Mouse (Mus musculus): ENCODE data around the gene Atpif1.

Gene Atpif1

DNA sequence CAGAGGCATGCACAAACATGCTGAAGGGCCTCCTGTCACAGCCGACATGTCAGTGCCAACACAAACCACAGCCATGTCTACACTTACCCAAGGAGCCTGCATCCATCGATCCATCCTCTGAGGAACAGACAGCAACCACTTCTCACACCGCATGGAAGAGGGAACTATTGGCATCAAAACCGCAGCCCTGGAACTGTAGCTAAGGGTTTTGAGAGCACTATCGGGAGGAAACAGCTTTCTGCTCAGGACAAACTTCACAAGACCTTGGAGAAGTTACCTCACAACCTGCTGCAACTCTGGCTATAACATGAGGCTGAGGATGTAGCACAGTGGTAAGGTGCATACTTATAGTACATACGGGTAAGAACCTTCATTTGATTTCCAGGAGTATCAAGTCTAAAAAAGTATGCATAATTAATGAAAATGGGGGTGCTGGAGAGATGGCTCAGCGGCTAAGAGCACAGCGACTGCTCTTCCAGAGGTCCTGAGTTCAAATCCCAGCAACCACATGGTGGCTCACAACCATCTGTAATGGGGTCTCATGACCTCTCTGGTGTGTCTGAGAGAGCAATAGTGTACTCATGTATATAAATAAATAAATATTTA lies 5.4 kb downstream of the Atpif1 start:
- DNase-seq (ENCODE audit: low read depth, low spot score): no peak

DNA sequence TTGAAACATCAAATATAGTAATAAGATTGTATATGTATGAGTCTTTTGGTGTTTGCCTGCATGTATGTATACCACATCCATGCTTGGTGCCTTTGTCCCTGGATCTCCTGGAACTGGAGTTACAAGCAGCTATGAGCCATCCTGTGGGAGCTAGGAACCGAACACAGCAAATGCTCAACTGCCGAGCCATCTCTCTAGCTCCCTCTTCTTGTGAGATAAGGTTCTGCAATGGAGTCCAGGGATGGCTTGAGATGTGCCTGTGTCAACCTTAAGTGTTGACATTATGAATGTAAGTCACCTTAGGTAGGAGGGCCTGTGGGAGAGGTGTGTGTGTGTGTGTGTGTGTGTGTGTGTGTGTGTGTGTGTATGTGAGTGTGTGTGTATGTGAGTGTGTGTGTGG lies 6.8 kb downstream of the Atpif1 start:
- no peak for DNase-seq (ENCODE audit: low read depth, low spot score)

DNA sequence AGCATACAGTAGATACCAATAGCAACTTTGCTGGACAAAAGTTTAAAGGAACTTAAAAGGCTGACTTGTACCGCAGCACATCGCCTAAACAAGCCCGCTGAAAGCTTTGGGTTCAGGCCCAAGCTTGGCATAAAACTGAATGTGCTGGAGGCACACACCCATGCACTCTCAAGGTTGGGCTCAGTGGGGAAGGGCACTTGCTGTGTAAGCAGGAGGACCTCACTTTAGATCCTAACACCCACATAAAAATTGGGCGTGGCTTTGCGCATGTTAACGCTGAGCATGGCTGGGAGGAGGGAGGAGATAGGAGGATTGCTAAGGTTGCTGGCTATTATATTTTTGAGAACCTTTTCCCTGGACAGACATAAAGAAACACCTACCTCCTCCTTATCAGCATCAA lies 8.7 kb downstream of the Atpif1 start:
- DNase-seq (ENCODE audit: low read depth, low spot score): no peak

DNA sequence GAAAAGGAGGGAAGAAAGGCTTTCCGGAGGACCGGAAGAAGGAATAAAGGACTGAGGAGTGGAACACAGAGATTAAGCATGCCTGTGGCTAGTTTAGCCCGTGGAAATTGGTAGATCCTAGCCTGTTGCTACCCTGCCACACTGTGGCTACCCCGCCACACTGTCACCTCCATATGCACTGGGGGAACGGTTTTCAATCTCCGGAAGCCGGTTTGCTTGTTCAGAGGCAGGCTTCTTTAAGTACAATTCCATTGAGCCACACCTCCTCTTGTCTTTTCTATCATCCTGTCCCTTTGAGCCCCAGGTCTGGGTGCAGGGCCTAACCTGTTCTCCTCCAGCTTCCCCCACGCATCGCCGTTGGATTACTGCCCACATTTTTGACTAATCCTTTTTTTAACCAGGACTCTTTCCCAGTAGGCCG lies 9.1 kb downstream of the Atpif1 start:
- DNase-seq (ENCODE audit: low read depth, low spot score): no peak

DNA sequence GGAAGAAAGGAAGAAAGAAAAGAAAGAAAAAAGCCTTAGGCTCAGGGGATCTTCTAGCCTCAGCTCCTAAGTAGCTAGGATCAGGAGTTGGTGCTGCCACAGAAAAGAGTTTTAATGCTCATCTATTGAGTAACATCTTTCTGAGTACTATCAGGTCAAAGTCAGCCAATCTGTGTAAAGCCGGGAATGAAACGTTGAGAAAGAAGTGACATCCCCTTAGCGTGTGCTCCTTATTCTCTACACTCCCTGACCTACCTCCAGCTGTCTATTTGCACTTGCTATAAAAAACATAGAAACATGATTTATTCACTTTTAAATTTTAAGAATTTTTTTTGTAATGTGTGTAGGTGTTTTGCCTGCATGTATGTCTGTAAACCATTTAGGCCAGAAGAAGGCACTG lies 14.3 kb downstream of the Atpif1 start:
- no peak for DNase-seq (ENCODE audit: low read depth, low spot score)

DNA sequence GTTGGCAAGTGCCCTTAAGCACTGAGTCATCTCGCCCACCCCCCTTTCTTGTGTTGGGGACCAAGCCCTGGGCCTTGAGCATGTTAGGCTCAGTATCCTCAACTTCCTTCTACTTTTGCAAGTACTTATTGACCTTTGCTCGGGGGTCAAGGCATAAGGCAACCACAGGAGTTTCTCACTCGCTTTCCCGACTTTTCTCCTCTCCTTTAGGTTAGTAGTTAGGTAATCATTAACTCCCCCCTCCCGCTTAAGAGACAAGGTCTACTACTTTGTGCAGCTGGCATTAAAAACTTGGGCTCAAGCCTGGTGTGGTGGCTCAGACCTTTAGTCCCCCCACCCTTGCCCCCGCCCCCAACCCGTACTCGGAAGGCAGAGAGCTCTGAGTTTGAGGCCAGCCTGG lies 15.4 kb downstream of the Atpif1 start:
- DNase-seq (ENCODE audit: low read depth, low spot score): no peak

DNA sequence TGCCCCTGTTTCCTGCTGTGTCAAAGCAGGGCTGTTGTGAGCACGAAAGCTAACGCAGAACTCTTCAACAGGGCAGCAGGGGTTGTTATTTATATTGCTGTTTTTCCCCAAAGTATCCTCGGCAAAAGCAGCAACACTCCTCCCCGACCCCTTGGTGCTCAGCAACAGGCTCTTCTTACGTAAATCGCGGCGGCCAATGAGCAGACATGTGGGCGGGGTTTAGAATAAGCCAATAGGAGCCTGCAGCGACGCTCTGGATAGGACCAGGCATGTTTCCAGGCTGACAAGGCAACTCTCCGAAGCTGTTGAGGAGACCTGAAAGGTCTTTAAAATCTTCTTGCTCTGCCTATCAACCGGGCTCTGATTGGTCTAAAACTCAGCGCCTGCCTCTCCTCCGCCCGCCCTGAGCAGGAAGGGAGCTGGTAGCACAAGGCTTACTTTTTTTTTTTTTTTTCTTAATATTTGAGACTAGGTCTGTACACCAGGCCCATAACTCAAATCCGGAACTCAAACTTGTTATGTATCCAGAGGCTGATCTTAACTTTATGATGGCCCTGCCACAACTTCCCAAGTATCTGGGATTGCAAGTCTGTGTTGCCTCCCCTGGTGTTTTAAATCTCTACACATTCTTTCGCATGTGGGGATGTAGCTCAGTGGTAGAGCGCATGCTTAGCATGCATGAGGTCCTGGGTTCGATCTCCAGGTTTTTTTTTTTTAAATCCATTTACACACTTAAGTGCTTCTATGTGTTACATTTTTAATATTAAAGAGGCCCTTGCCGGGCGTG lies 17.9 kb downstream of the Atpif1 start:
- peak; percentile 97 for DNase-seq (ENCODE audit: low read depth, low spot score)

DNA sequence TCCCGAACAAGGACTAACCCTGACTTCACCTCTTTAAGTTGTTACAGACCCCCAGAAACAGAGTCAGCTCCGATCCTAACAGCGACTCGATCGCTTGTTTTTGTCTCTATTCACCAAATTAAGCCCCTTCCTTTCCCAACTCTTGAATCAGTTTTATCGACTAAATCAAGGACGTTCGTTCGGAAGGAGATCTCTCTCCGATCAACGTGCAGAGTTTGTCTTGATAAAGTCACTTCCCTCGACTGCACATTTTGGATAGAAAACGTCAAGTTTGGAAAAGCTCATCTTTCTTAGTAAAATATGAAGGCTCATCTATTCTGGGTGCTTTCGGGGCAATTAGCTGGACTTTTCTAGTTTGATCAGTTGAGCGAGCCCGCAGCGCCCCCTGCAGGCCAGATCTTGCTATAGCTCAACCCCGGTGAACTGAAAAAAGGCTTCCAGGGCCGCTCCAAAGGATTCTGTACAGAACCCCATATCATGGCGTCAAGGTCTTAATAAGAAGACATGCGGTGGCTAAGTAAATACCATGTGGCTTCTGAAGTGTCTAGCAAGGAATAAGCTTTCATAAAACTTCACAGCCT lies 18.8 kb downstream of the Atpif1 start:
- DNase-seq (ENCODE audit: low read depth, low spot score): peak; percentile 83

DNA sequence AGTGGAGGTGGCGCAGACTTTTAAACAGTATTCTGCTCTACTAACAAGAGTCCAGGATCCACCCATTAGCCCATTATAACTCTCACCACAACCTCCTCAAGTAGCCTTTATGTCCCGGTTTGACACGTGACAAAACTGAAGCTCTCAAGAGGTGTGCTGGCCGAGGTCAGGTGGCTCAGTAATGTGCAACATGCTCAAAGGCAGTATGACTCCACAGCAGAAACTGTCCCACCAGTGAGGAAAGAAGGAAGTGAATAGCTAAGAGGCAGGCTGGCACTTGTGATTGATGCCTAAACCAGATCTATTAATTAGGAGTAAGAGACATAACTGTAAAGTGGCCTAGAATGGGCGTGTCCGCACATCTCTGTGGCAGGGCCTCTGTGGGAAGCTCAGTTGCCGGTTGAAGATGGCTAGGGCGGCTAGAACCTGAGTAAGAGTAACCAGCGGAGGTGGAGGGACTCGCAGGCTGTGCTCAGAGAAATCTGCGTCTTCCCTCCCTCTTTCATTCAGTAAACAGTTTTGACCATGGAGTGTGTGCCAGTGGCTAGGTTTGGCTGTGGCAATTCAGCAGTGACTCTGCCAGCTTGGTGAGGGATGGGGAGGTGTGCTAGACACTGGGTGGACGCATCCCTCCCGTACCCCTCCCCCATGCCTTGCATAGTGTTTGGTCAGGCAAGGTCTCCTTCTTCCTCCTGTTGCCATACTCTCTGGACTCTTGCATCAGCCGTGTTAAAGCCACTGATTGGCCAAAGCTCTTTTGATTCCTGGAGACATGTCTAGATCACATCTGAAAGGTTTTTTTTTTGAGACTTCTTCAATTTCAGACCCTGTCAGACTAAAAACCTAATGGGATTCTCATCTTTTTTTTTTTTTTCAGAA lies 19.8 kb downstream of the Atpif1 start:
- DNase-seq (ENCODE audit: low read depth, low spot score): no peak

DNA sequence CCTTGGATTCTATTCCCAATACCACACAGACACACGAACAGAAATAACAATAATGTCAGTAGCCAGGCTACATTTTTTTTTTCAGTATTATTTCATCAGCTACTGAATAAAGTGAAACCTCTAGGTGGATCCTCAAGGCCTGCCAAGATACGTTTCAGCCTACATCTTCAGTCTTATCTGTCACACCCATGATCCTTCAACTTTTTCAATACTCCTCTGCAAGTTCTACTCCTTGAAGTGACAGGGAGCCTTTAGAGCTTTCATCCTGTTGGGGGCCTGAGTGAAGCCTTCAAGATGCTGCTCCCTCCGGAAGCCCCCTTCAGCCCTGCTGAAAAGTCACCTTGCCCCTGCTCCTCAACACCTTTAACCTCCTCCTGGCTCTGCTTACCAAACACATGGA lies 21.4 kb downstream of the Atpif1 start:
- no peak for DNase-seq (ENCODE audit: low read depth, low spot score)

DNA sequence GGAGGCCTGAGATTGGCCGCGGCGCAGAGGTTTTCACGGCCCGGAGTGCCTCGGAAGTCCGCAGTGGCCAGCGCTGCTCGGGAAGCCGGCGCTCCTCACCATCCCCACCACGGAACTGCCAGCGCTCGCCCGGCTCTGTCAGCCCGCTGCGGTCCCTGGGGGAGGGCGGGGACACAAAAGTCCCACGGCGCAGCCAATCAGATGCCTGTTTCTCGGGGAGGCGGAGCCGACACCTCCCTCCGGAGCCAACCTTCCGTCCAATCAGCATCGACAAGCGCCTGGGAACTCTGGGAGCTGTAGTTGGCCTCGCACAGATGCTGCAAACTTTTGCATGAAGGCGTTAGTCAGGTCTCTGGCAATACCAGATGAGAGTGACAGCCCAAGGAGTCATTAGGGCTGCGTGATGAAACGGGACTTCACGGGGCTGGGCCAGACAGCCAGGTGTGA lies 23.1 kb downstream of the Atpif1 start, which contains the start of gene Sesn2:
TSS of gene Sesn2 (minus strand) at position 150 of the 447 bp plus-strand sequence.
- peak; percentile 98 for DNase-seq (ENCODE audit: low read depth, low spot score)

DNA sequence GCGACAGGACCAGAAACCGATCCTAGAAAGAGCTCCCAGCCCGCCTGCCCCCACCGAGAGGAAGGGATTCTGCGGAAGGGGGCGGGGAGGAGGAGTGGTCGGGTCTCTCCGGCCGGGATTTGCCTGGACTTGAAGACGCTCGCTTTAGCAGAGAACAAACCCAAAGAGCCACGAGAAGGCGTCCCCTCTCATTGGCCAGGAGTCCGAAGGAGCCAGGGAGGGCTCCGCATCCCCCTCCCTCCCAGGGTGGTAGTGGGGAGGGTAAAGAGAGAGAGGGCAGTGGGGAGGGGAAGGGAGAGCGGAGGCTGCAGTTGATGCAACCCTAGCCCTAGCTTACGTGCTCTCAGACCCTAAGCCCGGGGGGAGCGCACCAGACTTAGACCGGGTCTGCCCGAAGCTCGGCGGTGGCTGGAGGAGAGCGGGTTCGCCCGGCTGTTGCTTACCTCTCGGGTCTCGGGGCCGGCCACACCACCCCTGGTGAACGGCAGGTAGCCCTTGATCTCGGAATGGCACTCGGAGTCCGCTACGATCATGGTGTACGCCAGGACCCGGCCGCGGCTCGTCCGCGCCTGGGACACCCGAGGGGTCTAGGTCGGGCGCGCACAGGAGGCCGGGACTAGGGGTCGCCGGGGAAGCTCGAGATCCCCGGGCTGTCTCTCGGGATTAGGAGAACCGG lies 23.7 kb downstream of the Atpif1 start:
- peak; percentile 91 for DNase-seq (ENCODE audit: low read depth, low spot score)

DNA sequence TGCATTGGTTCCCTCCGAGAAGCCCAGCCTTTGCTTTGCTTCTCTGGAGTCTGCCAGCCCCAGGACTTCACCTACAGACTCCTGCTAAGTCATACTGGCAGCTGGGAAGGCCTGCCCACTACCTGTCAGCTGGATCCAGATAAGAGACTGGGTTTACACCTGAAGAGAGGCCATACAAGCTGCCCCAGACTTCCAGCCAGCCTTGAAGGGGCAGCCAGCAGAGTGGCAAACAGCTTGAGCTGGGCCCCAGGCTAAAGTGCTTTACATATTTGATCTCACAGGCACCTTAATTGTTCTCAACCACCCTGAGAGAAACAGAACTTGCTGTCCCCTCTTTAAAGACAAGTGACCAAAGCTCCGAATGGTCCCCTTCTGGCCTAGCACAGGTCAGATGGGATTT lies 26.2 kb downstream of the Atpif1 start:
- DNase-seq (ENCODE audit: low read depth, low spot score): no peak

DNA sequence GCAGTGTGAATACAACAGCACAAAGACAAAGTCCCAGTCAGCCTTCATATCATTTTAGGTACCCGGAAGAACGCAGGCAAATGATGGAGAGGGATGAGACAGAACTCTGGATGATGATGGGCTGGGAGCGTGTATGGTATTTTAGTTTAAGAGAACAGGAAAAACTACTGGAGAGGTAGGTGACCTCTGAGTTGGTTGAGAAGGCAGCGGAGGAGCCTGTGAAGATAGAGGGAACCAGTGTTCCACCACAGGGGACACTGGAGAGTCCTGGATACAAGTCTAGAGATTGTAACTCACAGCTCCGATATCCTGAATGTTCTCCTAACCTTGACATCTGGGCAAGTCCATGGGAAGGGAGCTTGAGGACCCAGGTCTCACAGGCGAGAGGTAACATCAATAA lies 27.2 kb downstream of the Atpif1 start:
- DNase-seq (ENCODE audit: low read depth, low spot score): no peak

DNA sequence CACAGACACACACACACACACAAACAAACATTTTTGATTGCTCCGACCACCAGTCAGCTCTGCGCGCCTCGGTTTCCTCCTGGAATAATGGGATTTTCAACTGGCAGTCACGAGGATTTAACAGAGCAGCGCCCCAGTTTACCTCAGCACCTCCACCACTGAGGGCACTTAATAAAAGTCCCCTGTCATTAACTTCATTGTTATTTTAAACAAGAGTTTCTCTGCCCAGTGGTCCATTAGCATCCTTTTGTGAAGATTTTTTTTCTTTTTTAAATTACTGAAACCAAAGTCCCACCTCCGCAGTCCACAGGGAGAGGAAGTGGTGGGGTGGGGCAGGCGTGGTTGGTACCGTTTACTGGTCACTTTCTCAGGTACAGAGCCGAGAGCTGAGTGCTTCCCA lies 27.7 kb downstream of the Atpif1 start:
- no peak for DNase-seq (ENCODE audit: low read depth, low spot score)

DNA sequence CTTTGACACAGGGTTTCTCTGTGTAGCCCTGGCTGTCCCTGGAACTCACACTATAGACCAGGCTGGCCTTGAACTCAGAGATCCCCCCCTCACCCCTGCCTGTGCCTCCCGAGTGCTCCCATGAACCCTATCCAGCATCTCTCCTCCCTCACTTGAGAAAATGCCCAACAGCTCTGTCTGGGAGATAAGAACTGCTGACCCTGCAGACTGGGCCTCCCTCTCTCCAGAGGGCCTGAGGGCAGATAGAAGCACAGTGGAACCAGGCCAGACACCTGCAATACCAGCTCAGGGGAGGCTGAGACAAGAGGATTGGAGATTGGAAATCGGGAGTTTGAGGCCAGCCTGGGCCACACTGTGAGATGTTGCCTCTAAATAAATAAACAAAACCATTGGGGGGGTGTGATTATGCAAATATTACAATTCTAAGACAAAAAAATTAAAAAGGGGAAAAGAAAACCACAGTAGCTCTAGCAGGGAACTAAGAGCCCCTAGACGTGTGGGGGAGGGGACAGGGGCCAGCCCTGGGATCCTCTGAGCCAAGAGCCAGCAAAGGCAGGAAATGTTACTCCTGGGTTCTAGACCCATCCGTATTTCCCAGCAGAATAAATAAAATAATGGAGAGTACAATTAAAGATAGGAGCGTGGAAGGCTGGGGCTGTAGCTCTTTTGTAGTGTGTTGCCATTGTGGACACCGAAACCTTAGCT lies 28.3 kb downstream of the Atpif1 start:
- DNase-seq (ENCODE audit: low read depth, low spot score): no peak

DNA sequence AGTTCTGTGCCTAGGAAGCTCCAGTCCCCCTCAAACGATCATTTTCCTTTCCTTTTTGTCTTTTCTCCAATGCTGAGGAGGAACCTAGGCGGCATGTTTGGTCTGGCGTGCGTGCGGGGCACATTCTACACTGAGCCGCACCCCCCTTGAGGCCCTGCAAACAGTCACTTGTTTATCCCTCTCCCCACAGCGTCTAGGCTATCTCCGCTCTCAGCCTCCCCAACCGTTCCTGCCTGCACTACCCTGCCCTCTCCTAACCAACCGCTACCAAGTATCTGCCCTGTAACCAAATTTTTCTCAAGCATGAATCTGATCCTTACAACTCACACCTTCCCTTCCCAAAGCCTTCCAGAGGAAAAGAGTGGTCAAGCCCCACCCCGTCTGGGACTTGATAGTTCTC lies 30.1 kb downstream of the Atpif1 start:
- no peak for DNase-seq (ENCODE audit: low read depth, low spot score)

DNA sequence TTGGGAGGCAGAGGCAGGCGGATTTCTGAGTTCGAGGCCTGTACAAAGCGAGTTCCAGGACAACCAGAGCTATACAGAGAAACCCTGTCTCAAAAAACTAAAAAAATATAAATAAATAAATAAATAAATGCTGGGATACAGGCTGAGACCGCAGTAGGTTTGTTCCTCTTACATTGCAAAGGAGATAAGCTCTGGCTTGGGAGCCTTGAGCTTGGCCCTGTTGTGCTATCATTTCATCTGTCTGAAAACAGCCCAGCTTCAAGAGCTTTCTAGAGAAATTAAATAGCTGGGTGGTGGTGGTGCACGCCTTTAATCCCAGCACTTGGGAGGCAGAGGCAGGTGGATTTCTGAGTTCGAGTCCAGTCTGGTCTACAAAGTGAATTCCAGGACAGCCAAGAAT lies 31.8 kb downstream of the Atpif1 start:
- no peak for DNase-seq (ENCODE audit: low read depth, low spot score)

DNA sequence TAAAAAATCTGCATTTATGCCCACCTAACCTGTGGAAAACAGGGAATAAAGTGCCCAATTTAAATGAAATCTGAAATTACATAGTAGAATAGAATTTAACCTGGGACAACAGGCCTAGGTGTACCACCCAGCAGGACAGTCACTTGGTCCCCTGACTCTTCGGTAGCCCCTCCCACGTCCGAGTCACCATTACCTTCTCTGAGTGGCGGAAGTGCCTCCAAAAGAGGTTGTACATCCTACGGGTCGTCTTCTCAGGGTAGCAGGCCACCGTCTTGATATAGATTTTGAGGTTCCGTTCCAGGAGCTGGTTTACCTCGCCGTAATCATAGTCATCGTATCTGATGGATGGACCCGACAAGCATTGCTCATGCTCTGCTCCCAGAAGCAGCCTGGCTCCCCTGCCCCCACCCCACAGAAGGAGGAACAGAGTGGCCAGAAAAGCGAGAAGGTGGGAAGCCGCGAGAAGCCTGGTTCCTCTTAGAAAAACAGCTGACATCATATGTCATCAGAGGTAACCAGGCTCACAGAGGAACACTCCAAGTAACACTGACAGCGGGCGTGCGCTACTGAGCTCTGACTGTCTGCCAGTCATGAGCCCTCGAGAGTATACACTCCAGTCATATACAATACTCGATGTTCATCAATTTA lies 39.1 kb downstream of the Atpif1 start:
- DNase-seq (ENCODE audit: low read depth, low spot score): no peak
